Comparison of ENCODE assay signal across 13 mouse cellular contexts in the genomic region with DNA sequence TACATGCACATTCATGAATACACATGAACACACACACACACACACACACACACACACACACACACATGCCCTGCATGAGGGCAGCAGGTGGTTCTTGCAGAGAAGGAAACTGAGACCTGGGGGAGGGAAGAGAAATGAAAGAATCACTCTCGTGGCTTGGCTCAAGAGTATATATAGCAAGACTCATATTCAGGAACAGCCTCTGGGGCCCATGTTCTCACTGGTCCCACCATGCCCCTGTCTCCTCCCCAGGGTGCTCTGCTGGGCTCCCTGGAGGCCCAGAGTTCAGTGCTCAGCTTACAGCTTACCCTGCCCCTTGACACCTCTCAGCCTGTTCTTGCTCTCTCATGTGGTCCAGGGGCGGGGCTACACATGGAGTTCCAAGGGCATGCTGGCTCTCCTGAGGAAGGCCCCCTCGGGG. TPM values are rescaled to one million over a fixed set of nuclear protein-coding genes. Genes with fewer than 3 reads are reported as not detected.
A peak's percentile ranks its signal among the peaks of the same experiment; 100 is the strongest.
DNase-seq lines count a peak whose midpoint lies in the region; ATAC-seq lines count a peak whose summit lies in the region.
"Had no signal": no experiment of that assay in that cellular context is flagged by ENCODE, and none has a peak within 500 bp of the region (broad histone marks: within the 10 kb centered on the region; RNA-seq: fewer than 3 reads in every experiment).

No protein-coding gene starts in this region.

- peak; percentile 31 for DNase-seq in lung, postnatal 10 days
- DNase-seq in lung, postnatal 36 days, result no peak
- DNase-seq in T-cell, adult 2 months (ENCODE audit: low spot score), result peak; percentile 51
- peak; percentile 54 for DNase-seq in naive thymus-derived CD4-positive, alpha-beta T cell, adult 2 months (ENCODE audit: low read depth)
- DNase-seq in thymus, postnatal 36 days, result peak; percentile 73 to 84
- no peak for DNase-seq in retina, embryonic 14.5 days (ENCODE audit: low spot score)
- DNase-seq: heart, adult 2 months; kidney, postnatal 14 days; liver, embryonic 13.5 days; lung, postnatal 14 days had no signal

- ATAC-seq in activated CD4-positive, CD25-positive, alpha-beta regulatory T cell, adult 4 months, result no peak
- ATAC-seq: intestine, postnatal 0 days had no signal

RNA-seq across cellular contexts. Expression of gene Cyth4, which starts 8.5 kb away (rescaled TPM):
- 100 to 1,000 TPM; 197 to 261 TPM for polyA plus RNA-seq in activated CD4-positive, CD25-positive, alpha-beta regulatory T cell, adult 4 months (2017; shearing (Covaris generic))

RNA-seq across cellular contexts. Expression of gene Rac2, which starts 32.8 kb away (rescaled TPM):
- polyA plus RNA-seq in activated CD4-positive, CD25-positive, alpha-beta regulatory T cell, adult 4 months (2017; shearing (Covaris generic)), result 1,000 to 10,000 TPM; 3,019 to 4,069 TPM
- polyA plus RNA-seq: myocyte had no signal

Comparison
In these comparisons a context has a peak if more than half of its experiments do, and no peak if none do; other contexts are left out.
1. DNase-seq: peak in lung, postnatal 10 days (single experiment), T-cell, adult 2 months (single experiment), naive thymus-derived CD4-positive, alpha-beta T cell, adult 2 months (single experiment) and thymus, postnatal 36 days (2 of 2); none in lung, postnatal 36 days (single experiment) and retina, embryonic 14.5 days (single experiment).